Mouse (Mus musculus): ENCODE data around the gene Zswim4.

DNA sequence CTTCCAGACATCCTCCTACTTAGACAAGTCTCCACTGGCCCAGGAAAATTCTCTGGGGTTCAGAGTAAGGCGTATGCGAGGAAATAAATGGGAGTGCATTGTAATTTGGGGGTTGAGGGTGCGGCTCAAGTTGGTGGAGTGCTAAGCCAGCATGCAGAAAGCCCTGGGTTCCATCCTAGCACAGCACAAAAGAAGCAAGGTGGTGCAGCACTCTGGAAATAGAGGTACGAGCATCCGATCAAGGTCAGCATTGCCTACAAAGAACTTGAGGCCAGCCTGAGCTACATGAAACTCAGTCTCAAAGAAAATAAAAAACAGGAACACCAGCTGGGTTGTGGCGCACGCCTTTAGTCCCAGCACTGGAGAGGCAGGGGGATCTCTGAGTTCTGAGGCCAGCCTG, 51.7 kb downstream of the Zswim4 start, which contains the start of gene Nanos3:
- no peak for TF ChIP-seq POLR2A (IDR thresholded peaks at IDR 0.05; ENCODE audit: extremely low read depth, insufficient read depth, low read length)
- TF ChIP-seq CTCF (IDR thresholded peaks at IDR 0.05; ENCODE audit: low read depth, low read length): no peak

Measured in liver, adult 2 months (tissue).